Mouse (Mus musculus) liver, embryonic 13.5 days (tissue): ENCODE data around the gene Aldh9a1. TPM values are rescaled to one million over a fixed set of nuclear protein-coding genes. Genes with fewer than 3 reads are reported as not detected.

Experiments
- ATAC-seq: fragments of 200-750 bp; cut with Nextera tagmentation; 2 replicates; pipeline ENCODE4 v1.8.0; 2017; ENCODE audit warnings: low read depth, mild to moderate bottlenecking, moderate number of reproducible peaks, moderate library complexity
- DNase-seq: peaks from one replicate; pipeline ENCODE4 v3.0.0; 2022
- H3K27ac ChIP-seq: fragments of 300-500 bp; sonication (generic); 2 replicates; pipeline ENCODE4 v1.5.1; 2015; ENCODE audit warnings: moderate library complexity, mild to moderate bottlenecking, inconsistent platforms
- H3K27me3 ChIP-seq: fragments of 300-500 bp; sonication (generic); 2 replicates; pipeline ENCODE4 v1.6.1; 2015; ENCODE audit warnings: mild to moderate bottlenecking, inconsistent platforms
- H3K36me3 ChIP-seq: fragments of 300-500 bp; sonication (generic); 2 replicates; pipeline ENCODE4 v1.6.1; 2015; ENCODE audit warnings: mild to moderate bottlenecking, inconsistent platforms
- H3K4me1 ChIP-seq: fragments of 300-500 bp; sonication (generic); replicated peaks from 2 replicates; pipeline ENCODE4 v1.6.1; 2015; ENCODE audit warnings: inconsistent platforms
- H3K4me2 ChIP-seq: fragments of 300-500 bp; sonication (generic); 2 replicates; pipeline ENCODE4 v1.6.1; 2015; ENCODE audit warnings: inconsistent platforms, mild to moderate bottlenecking, moderate library complexity
- H3K4me3 ChIP-seq: fragments of 300-500 bp; sonication (generic); replicated peaks from 2 replicates; pipeline ENCODE4 v1.5.1; 2015; ENCODE audit warnings: mild to moderate bottlenecking, inconsistent platforms
- H3K9ac ChIP-seq: fragments of 300-500 bp; sonication (generic); 2 replicates; pipeline ENCODE4 v1.6.1; 2015; ENCODE audit warnings: mild to moderate bottlenecking, inconsistent platforms
- H3K9me3 ChIP-seq: fragments of 300-500 bp; sonication (generic); replicated peaks from 2 replicates; pipeline ENCODE4 v1.6.1; 2016; ENCODE audit warnings: inconsistent platforms
- WGBS: fragments of 180-500 bp; shearing (Covaris S2); methylation state at CpG from one replicate; pipeline ENCODE4 v1.1.7; 2015; ENCODE audit not compliant: insufficient replicate concordance; 5-methylcytosine and 5-hydroxymethylcytosine counted together
- polyA plus RNA-seq: library from polyadenylated mRNA; unstranded; fragments of >200 nt; fragmentation: Nextera tagmentation; extraction: Ambion mirVana; gene quantifications from 2 replicates; pipeline ENCODE4 v1.2.1, GENCODE M21; 2015

Gene Aldh9a1
- polyA plus RNA-seq, 1 experiment from 2014 or later = 85.4 TPM

DNA sequence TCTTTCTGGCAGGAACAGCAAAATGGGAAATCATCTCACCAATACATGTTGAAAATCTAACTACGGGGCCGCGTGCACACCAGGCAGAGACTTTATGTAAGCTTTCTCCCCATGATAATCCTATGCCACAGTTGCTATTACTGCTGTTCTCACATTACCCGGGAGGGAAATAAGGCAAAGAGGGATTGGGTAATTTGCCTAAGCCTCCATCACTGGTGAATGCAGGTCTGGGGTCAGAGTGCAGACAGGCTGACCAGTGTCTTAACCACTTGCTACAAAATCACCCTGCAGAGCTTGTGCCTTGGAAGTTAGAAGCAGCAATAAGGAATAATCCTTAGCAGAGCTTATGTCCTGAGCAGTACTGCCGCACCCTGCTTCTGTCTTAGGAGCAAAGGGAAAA lies 35.8 kb downstream of the Aldh9a1 start:
- Histone ChIP-seq H3K4me1 (peaks cover 99% of the 10 kb centered on the region), H3K27me3 (no peaks in the 10 kb centered on the region), H3K27ac (peak overlapping the region; percentile 100), H3K36me3 (peaks cover 60% of the 10 kb centered on the region), H3K9ac (peak overlapping the region; percentile 74), H3K9me3 (no peaks in the 10 kb centered on the region), H3K4me3 (0 out of 2 replicates have a peak overlapping the region, but pooled peaks have one; percentile 4), H3K4me2 (peak overlapping the region; percentile 70)
- ATAC-seq (no peak), DNase-seq (no peak)
- WGBS = 67% methylated on average over 5 of the region's 5 CpGs

- Histone ChIP-seq H3K4me1 (peaks cover 99% of the 10 kb centered on the region), H3K4me2 (peak overlapping the region; percentile 78), H3K27me3 (no peaks in the 10 kb centered on the region), H3K4me3 (no peak overlapping the region), H3K9ac (peak overlapping the region; percentile 87), H3K9me3 (no peaks in the 10 kb centered on the region), H3K36me3 (peaks cover 61% of the 10 kb centered on the region), H3K27ac (peak overlapping the region; percentile 100)
- 45% methylated on average over 1 of the region's 2 CpGs for WGBS
- no peak for DNase-seq
- ATAC-seq = no peak
These were observed 36.7 kb downstream of the Aldh9a1 start for GRCm38 (mm10) chr1:167386466-167386865.

- DNase-seq = no peak
- peaks cover 92% of the 10 kb centered on the region for H3K4me1 ChIP-seq
- H3K27me3 ChIP-seq = no peaks in the 10 kb centered on the region
- peak overlapping the region; percentile 87 for H3K9ac ChIP-seq
- peak overlapping the region; percentile 100 for H3K27ac ChIP-seq
- H3K9me3 ChIP-seq = no peaks in the 10 kb centered on the region
- H3K4me2 ChIP-seq = peak overlapping the region; percentile 78
- H3K4me3 ChIP-seq = peak overlapping the region; percentile 18
- 54% methylated on average over 2 of the region's 2 CpGs for WGBS
- H3K36me3 ChIP-seq = peaks cover 55% of the 10 kb centered on the region
- no peak for ATAC-seq
These were observed 37.5 kb downstream of the Aldh9a1 start for GRCm38 (mm10) chr1:167387310-167387709.

DNA sequence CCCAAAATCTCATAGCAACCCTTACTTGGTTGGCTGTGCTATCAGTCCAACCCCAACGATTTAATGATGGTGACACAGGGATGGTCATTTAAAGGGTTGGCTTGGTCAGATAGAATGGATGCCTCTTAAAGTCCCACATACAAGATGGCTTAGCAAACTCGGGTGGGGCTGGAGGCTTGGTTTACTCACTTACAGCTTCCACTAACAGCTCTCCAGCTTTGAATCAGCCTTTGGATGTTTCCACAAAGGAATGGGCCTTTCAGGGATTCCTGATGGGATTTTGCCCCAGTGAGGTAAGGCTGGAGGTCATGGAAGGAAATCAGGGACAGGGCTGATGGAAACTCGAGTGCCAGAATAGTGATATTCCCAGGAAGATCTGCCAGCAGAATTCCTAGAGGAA lies 38.0 kb downstream of the Aldh9a1 start:
- ATAC-seq = no peak
- peak overlapping the region; percentile 100 for H3K27ac ChIP-seq
- WGBS = 60% methylated on average over 3 of the region's 3 CpGs

GRCm38 (mm10) chr1:167388571-167388970 lies 38.8 kb downstream of the Aldh9a1 start:
- Histone ChIP-seq H3K4me3 (peak overlapping the region; percentile 81), H3K4me1 (peaks cover 88% of the 10 kb centered on the region), H3K27me3 (no peaks in the 10 kb centered on the region), H3K9ac (peak overlapping the region; percentile 87), H3K4me2 (peak overlapping the region; percentile 78), H3K9me3 (no peaks in the 10 kb centered on the region), H3K27ac (peak overlapping the region; percentile 100), H3K36me3 (peaks cover 44% of the 10 kb centered on the region)
- WGBS = 82% methylated on average over 6 of the region's 6 CpGs
- DNase-seq = no peak
- no peak for ATAC-seq

More for the DNA sequence above, 38.0 kb downstream of the Aldh9a1 start:
- H3K4me2 ChIP-seq = peak overlapping the region; percentile 78
- DNase-seq = no peak
- no peaks in the 10 kb centered on the region for H3K27me3 ChIP-seq
- peaks cover 51% of the 10 kb centered on the region for H3K36me3 ChIP-seq
- H3K9ac ChIP-seq = peak overlapping the region; percentile 87
- H3K4me3 ChIP-seq = peak overlapping the region; percentile 12; the same call in 1 of the 2 replicates
- no peaks in the 10 kb centered on the region for H3K9me3 ChIP-seq
- peaks cover 91% of the 10 kb centered on the region for H3K4me1 ChIP-seq

DNA sequence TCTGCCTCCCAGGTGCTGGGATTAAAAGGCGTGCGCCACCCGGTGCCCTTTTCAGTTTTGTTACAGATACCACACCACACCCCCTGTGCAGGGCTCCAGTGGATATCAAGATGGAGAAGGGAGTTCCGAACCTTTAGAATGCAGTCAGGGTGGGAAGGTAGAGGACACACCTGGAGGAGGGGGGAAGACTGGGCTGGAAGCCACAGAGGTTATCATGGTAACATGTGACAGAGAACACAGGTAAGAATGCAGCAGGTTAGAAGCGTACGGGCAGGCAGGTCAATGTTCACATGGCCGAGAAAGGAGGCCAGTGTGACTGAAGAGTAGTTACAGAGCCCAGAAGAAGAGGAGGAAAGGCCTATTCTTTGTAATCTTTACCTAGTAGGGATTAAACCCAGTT lies 39.8 kb downstream of the Aldh9a1 start:
- peaks cover 82% of the 10 kb centered on the region for H3K4me1 ChIP-seq
- peak overlapping the region; percentile 78 for H3K4me2 ChIP-seq
- no peak for DNase-seq
- peaks cover 44% of the 10 kb centered on the region for H3K36me3 ChIP-seq
- no peak for ATAC-seq
- H3K27me3 ChIP-seq = no peaks in the 10 kb centered on the region
- H3K9ac ChIP-seq = peak overlapping the region; percentile 87
- 76% methylated on average over 7 of the region's 7 CpGs for WGBS
- H3K9me3 ChIP-seq = no peaks in the 10 kb centered on the region
- H3K27ac ChIP-seq = peak overlapping the region; percentile 100
- peak overlapping the region; percentile 81 for H3K4me3 ChIP-seq

GRCm38 (mm10) chr1:167390381-167390780 lies 40.6 kb downstream of the Aldh9a1 start:
- Histone ChIP-seq H3K4me3 (peak overlapping the region; percentile 81), H3K4me2 (peak overlapping the region; percentile 78), H3K4me1 (peaks cover 80% of the 10 kb centered on the region), H3K27ac (peak overlapping the region; percentile 100), H3K36me3 (peaks cover 44% of the 10 kb centered on the region), H3K9me3 (no peaks in the 10 kb centered on the region), H3K27me3 (peaks cover 5% of the 10 kb centered on the region), H3K9ac (peak overlapping the region; percentile 87)
- DNase-seq = no peak
- ATAC-seq = no peak
- 81% methylated on average over 4 of the region's 4 CpGs for WGBS

GRCm38 (mm10) chr1:167391241-167391640 lies 41.5 kb downstream of the Aldh9a1 start:
- no peak for ATAC-seq
- no peaks in the 10 kb centered on the region for H3K9me3 ChIP-seq
- peak overlapping the region; percentile 87 for H3K9ac ChIP-seq
- H3K27me3 ChIP-seq = peaks cover 12% of the 10 kb centered on the region
- H3K27ac ChIP-seq = peak overlapping the region; percentile 100
- no peak for DNase-seq
- peak overlapping the region; percentile 81 for H3K4me3 ChIP-seq
- H3K4me1 ChIP-seq = peaks cover 71% of the 10 kb centered on the region
- peaks cover 44% of the 10 kb centered on the region for H3K36me3 ChIP-seq
- H3K4me2 ChIP-seq = peak overlapping the region; percentile 78
- 72% methylated on average over 6 of the region's 6 CpGs for WGBS

DNA sequence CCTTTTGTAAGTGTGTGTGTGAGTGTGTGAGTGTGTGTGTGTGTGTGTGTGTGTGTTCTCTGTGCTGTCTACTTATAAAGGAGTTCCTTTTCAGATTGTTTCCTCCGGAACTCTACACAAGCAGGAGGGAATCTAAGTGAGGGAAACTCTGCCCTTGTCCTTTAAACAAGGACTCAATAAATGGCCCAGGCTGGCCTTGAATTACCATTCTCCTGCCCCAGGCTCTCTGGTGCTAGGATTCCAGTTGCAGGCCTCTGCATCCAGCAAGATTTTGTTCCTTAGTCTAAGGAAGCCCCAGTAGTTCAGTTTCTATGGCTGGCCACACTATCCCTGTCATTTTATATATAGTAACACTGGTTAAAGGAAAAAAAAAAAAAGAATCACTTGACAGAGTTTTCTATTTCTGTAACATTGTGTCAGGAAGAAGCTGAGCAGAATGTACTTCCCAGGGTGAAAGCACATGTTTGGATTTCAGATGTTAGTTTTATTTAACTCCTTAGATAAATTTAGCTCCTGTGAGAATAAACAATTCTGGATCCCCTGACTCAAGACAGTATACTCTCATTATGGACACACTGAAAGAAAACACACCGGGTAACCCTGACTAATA lies 42.3 kb downstream of the Aldh9a1 start:
- WGBS = 46% methylated on average over 2 of the region's 2 CpGs
- H3K27ac ChIP-seq = peak overlapping the region; percentile 97
- H3K27me3 ChIP-seq = peaks cover 20% of the 10 kb centered on the region
- peak overlapping the region; percentile 81 for H3K4me3 ChIP-seq
- ATAC-seq (no peak), DNase-seq (no peak)
- H3K9me3 ChIP-seq = no peaks in the 10 kb centered on the region
- peaks cover 41% of the 10 kb centered on the region for H3K36me3 ChIP-seq
- peak overlapping the region; percentile 87 for H3K9ac ChIP-seq
- H3K4me2 ChIP-seq = peak overlapping the region; percentile 78
- H3K4me1 ChIP-seq = peaks cover 62% of the 10 kb centered on the region

DNA sequence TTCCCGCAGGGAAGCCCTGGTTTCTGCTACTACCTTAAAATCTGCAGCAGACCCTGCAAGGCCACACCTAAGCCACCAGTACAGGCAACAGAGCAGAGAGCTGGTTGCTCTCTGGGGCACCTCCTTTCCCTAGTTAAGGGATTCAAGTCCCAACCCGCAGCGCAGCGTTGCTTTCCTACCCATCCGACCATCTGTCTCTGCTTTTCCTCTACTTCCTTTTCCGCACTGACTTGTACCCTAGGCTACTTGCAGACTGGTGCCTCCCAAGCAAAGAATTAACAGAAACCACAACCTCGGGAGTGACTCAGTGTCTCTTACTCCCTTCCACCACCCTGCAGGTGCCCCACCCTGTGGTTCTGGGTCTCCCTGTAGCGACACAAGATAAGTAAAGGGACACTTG lies 42.9 kb downstream of the Aldh9a1 start:
- Histone ChIP-seq H3K27me3 (peaks cover 20% of the 10 kb centered on the region), H3K4me3 (peak overlapping the region; percentile 81), H3K4me1 (peaks cover 57% of the 10 kb centered on the region), H3K9ac (peak overlapping the region; percentile 87), H3K9me3 (no peaks in the 10 kb centered on the region), H3K4me2 (peak overlapping the region; percentile 78), H3K36me3 (peaks cover 37% of the 10 kb centered on the region), H3K27ac (peak overlapping the region; percentile 97)
- ATAC-seq = peak; percentile 81
- peak; percentile 68 for DNase-seq
- 2% methylated on average over 8 of the region's 8 CpGs for WGBS

GRCm38 (mm10) chr1:167393281-167393680 lies 43.5 kb downstream of the Aldh9a1 start:
- Histone ChIP-seq H3K9ac (peak overlapping the region; percentile 87), H3K4me3 (peak overlapping the region; percentile 81), H3K9me3 (no peaks in the 10 kb centered on the region), H3K4me2 (peak overlapping the region; percentile 78), H3K27me3 (peaks cover 20% of the 10 kb centered on the region), H3K36me3 (peaks cover 31% of the 10 kb centered on the region), H3K4me1 (peaks cover 51% of the 10 kb centered on the region), H3K27ac (peak overlapping the region; percentile 97)
- DNase-seq = no peak
- ATAC-seq = peak; percentile 52
- WGBS = 0% methylated on average over 15 of the region's 15 CpGs
